Mouse (Mus musculus): ENCODE data around the gene Sec63. TPM values are rescaled to one million over a fixed set of nuclear protein-coding genes. Genes with fewer than 3 reads are reported as not detected.

Gene Sec63
- polyA plus RNA-seq, 1 experiment, result 66.4 TPM

- H3K4me1 ChIP-seq (ENCODE audit: control insufficient read depth, insufficient read depth, low read length), result peaks cover 2% of the 10 kb centered on the region; the same call in 1 of the 2 replicates
- no peak for TF ChIP-seq POLR2A (IDR thresholded peaks at IDR 0.05; ENCODE audit: borderline replicate concordance, control insufficient read depth, low read depth, low read length)
- H3K27ac ChIP-seq (ENCODE audit: control insufficient read depth, insufficient read depth, low read depth, low read length, poor library complexity), result no peak overlapping the region
- 85% methylated on average over 13 of the region's 13 CpGs for WGBS
- no peak overlapping the region for H3K4me3 ChIP-seq (replicated peaks; ENCODE audit: control insufficient read depth, low read depth, low read length)
Observed at GRCm38 (mm10) chr10:42848179-42849080, 87.1 kb downstream of the Sec63 start.

GRCm38 (mm10) chr10:42849081-42849400, 87.7 kb downstream of the Sec63 start:
- H3K4me1 ChIP-seq (ENCODE audit: control insufficient read depth, insufficient read depth, low read length), result peaks cover 2% of the 10 kb centered on the region; the same call in 1 of the 2 replicates
- H3K27ac ChIP-seq (ENCODE audit: control insufficient read depth, insufficient read depth, low read depth, low read length, poor library complexity), result no peak overlapping the region
- 73% methylated on average over 7 of the region's 7 CpGs for WGBS
- H3K4me3 ChIP-seq (replicated peaks; ENCODE audit: control insufficient read depth, low read depth, low read length), result no peak overlapping the region
- TF ChIP-seq CTCF (IDR thresholded peaks at IDR 0.05; ENCODE audit: control insufficient read depth, insufficient read depth, low read length) (no peak), POLR2A (IDR thresholded peaks at IDR 0.05; ENCODE audit: borderline replicate concordance, control insufficient read depth, low read depth, low read length) (no peak)

GRCm38 (mm10) chr10:42854838-42855237, 93.5 kb downstream of the Sec63 start:
- Histone ChIP-seq H3K27ac (ENCODE audit: control insufficient read depth, insufficient read depth, low read depth, low read length, poor library complexity) (no peak overlapping the region), H3K4me1 (ENCODE audit: control insufficient read depth, insufficient read depth, low read length) (peaks cover 2% of the 10 kb centered on the region; the same call in 1 of the 2 replicates), H3K4me3 (replicated peaks; ENCODE audit: control insufficient read depth, low read depth, low read length) (no peak overlapping the region)
- TF ChIP-seq CTCF (IDR thresholded peaks at IDR 0.05; ENCODE audit: control insufficient read depth, insufficient read depth, low read length), result no peak
- TF ChIP-seq POLR2A (IDR thresholded peaks at IDR 0.05; ENCODE audit: borderline replicate concordance, control insufficient read depth, low read depth, low read length), result no peak
- WGBS, result 73% methylated on average over 4 of the region's 4 CpGs

GRCm38 (mm10) chr10:42855250-42855649, 94.0 kb downstream of the Sec63 start:
- H3K4me3 ChIP-seq (replicated peaks; ENCODE audit: control insufficient read depth, low read depth, low read length), result no peak overlapping the region
- WGBS, result 67% methylated on average over 5 of the region's 5 CpGs

GRCm38 (mm10) chr10:42856574-42856973, 95.3 kb downstream of the Sec63 start:
- H3K27ac ChIP-seq (ENCODE audit: control insufficient read depth, insufficient read depth, low read depth, low read length, poor library complexity), result no peak overlapping the region
- H3K4me1 ChIP-seq (ENCODE audit: control insufficient read depth, insufficient read depth, low read length), result peaks cover 2% of the 10 kb centered on the region; the same call in 1 of the 2 replicates
- TF ChIP-seq POLR2A (IDR thresholded peaks at IDR 0.05; ENCODE audit: borderline replicate concordance, control insufficient read depth, low read depth, low read length) (no peak), CTCF (IDR thresholded peaks at IDR 0.05; ENCODE audit: control insufficient read depth, insufficient read depth, low read length) (no peak)
- WGBS, result 88% methylated on average over 9 of the region's 9 CpGs
- no peak overlapping the region for H3K4me3 ChIP-seq (replicated peaks; ENCODE audit: control insufficient read depth, low read depth, low read length)

More at GRCm38 (mm10) chr10:42855250-42855649, 94.0 kb downstream of the Sec63 start:
- H3K27ac ChIP-seq (ENCODE audit: control insufficient read depth, insufficient read depth, low read depth, low read length, poor library complexity), result no peak overlapping the region
- TF ChIP-seq CTCF (IDR thresholded peaks at IDR 0.05; ENCODE audit: control insufficient read depth, insufficient read depth, low read length) (no peak), POLR2A (IDR thresholded peaks at IDR 0.05; ENCODE audit: borderline replicate concordance, control insufficient read depth, low read depth, low read length) (no peak)
- peaks cover 2% of the 10 kb centered on the region; the same call in 1 of the 2 replicates for H3K4me1 ChIP-seq (ENCODE audit: control insufficient read depth, insufficient read depth, low read length)

GRCm38 (mm10) chr10:42857021-42857420, 95.7 kb downstream of the Sec63 start:
- H3K4me3 ChIP-seq (replicated peaks; ENCODE audit: control insufficient read depth, low read depth, low read length), result no peak overlapping the region
- H3K27ac ChIP-seq (ENCODE audit: control insufficient read depth, insufficient read depth, low read depth, low read length, poor library complexity), result no peak overlapping the region
- H3K4me1 ChIP-seq (ENCODE audit: control insufficient read depth, insufficient read depth, low read length), result peaks cover 2% of the 10 kb centered on the region; the same call in 1 of the 2 replicates
- WGBS, result 86% methylated on average over 2 of the region's 2 CpGs
- TF ChIP-seq POLR2A (IDR thresholded peaks at IDR 0.05; ENCODE audit: borderline replicate concordance, control insufficient read depth, low read depth, low read length), result no peak
- TF ChIP-seq CTCF (IDR thresholded peaks at IDR 0.05; ENCODE audit: control insufficient read depth, insufficient read depth, low read length), result no peak

- 27% methylated on average over 2 of the region's 2 CpGs for WGBS
- Histone ChIP-seq H3K4me3 (replicated peaks; ENCODE audit: control insufficient read depth, low read depth, low read length) (no peak overlapping the region), H3K27ac (ENCODE audit: control insufficient read depth, insufficient read depth, low read depth, low read length, poor library complexity) (no peak overlapping the region), H3K4me1 (ENCODE audit: control insufficient read depth, insufficient read depth, low read length) (peaks cover 5% of the 10 kb centered on the region; the same call in 1 of the 2 replicates)
- TF ChIP-seq CTCF (IDR thresholded peaks at IDR 0.05; ENCODE audit: control insufficient read depth, insufficient read depth, low read length) (no peak), POLR2A (IDR thresholded peaks at IDR 0.05; ENCODE audit: borderline replicate concordance, control insufficient read depth, low read depth, low read length) (no peak)
Observed at GRCm38 (mm10) chr10:42859781-42860158, 98.5 kb downstream of the Sec63 start.

GRCm38 (mm10) chr10:42860159-42860911, 99.0 kb downstream of the Sec63 start, which contains the start of gene Scml4:
Scml4 (plus strand) TSS chr10:42860370.
- TF ChIP-seq POLR2A (IDR thresholded peaks at IDR 0.05; ENCODE audit: borderline replicate concordance, control insufficient read depth, low read depth, low read length), result peak; percentile 38; the same call in 1 of the 2 replicates
- TF ChIP-seq CTCF (IDR thresholded peaks at IDR 0.05; ENCODE audit: control insufficient read depth, insufficient read depth, low read length), result no peak
- peak within 1 kb of the TSS; percentile 62 for H3K4me3 ChIP-seq (replicated peaks; ENCODE audit: control insufficient read depth, low read depth, low read length)
- H3K27ac ChIP-seq (ENCODE audit: control insufficient read depth, insufficient read depth, low read depth, low read length, poor library complexity), result peak within 1 kb of the TSS; percentile 74
- H3K4me1 ChIP-seq (ENCODE audit: control insufficient read depth, insufficient read depth, low read length), result peaks cover 5% of the 10 kb centered on the region; the same call in 1 of the 2 replicates
- 1% methylated on average over 17 of the region's 17 CpGs for WGBS
